Mouse (Mus musculus): Measurements from ENCODE around the gene Prlh. TPM values are rescaled to one million over a fixed set of nuclear protein-coding genes. Genes with fewer than 3 reads are reported as not detected.

The Prlh gene
- polyA plus RNA-seq, 1 experiment from 2014 or later = not detected

DNA sequence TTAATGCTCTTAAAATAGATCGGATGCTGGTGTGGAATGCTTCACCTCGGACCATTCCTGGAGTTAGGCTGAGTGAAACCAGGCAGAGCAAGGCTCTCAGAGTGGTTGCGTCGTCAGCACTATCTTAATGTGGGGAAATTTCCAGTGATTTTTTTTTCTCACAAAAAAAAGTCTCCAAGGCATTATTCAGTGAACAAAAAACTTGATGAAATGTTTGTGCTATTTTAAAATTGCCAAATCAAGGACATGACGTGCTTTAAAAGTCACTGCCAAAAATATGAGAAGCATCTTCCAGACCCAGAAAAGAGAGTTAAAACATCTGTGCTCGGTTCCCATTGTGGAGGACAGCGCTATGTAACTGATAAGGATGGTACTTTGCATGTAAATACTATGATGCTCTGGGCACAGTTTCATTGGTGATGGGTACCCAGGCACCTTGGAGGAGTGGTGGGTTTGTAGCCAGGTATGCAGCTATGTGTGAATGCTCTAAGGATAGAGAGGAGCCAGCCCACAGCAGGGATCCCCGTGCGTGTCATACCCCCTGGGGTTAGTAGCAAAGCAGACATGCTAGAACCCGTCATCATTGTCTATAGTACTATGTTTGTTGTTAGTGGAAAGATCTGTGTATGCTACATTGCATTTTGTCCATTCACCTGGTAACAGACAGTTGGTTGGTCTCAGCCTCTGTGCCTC is 27.9 kb downstream of the Prlh start:
- WGBS = 82% methylated on average over 10 of the region's 10 CpGs

DNA sequence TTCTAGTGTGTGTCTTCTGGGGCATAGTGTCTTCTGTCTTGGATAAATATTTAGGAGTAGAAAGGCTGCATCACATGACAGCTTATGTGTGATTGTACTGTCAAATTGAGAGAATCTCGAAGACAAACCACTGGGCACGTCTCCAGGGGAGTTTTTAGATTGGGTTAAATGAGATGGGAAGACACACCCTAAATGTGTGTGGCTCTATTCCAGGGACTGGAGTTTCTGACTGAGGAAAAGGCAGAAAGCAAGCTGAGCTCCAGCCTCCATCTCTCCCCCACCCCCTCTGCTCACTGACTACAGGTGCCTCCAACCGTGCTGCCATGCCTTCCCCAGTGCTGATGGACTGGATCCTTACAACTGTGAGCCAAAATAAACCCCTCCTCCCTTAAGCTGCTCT is 28.4 kb downstream of the Prlh start:
- WGBS = 83% methylated on average over 3 of the region's 3 CpGs
- Histone ChIP-seq H3K4me1 (replicated peaks; ENCODE audit: control insufficient read depth, insufficient read depth, low read length) (no peaks in the 10 kb centered on the region), H3K9ac (ENCODE audit: low read depth, low read length) (no peak overlapping the region), H3K4me3 (ENCODE audit: low read depth, low read length) (no peak overlapping the region), H3K9me3 (ENCODE audit: control insufficient read depth, low read length) (no peaks in the 10 kb centered on the region), H3K4me2 (replicated peaks; ENCODE audit: low read depth, low read length) (no peak overlapping the region), H3K27ac (ENCODE audit: low read depth, low read length) (no peak overlapping the region), H3K27me3 (ENCODE audit: control insufficient read depth, insufficient read depth, low read length) (no peaks in the 10 kb centered on the region), H3K36me3 (ENCODE audit: control insufficient read depth, insufficient read depth, low read length) (no peaks in the 10 kb centered on the region)
- ATAC-seq (ENCODE audit: low FRiP score) = no peak
- no peak for DNase-seq (ENCODE audit: low spot score)

More for the DNA sequence above, 27.9 kb downstream of the Prlh start:
- H3K9ac ChIP-seq (ENCODE audit: low read depth, low read length) = no peak overlapping the region
- H3K4me1 ChIP-seq (replicated peaks; ENCODE audit: control insufficient read depth, insufficient read depth, low read length) = peaks cover under 1% of the 10 kb centered on the region
- no peaks in the 10 kb centered on the region for H3K27me3 ChIP-seq (ENCODE audit: control insufficient read depth, insufficient read depth, low read length)
- ATAC-seq (ENCODE audit: low FRiP score) (no peak), DNase-seq (ENCODE audit: low spot score) (no peak)
- H3K36me3 ChIP-seq (ENCODE audit: control insufficient read depth, insufficient read depth, low read length) = no peaks in the 10 kb centered on the region
- no peaks in the 10 kb centered on the region for H3K9me3 ChIP-seq (ENCODE audit: control insufficient read depth, low read length)
- H3K27ac ChIP-seq (ENCODE audit: low read depth, low read length) = no peak overlapping the region
- no peak overlapping the region for H3K4me3 ChIP-seq (ENCODE audit: low read depth, low read length)
- no peak overlapping the region for H3K4me2 ChIP-seq (replicated peaks; ENCODE audit: low read depth, low read length)

DNA sequence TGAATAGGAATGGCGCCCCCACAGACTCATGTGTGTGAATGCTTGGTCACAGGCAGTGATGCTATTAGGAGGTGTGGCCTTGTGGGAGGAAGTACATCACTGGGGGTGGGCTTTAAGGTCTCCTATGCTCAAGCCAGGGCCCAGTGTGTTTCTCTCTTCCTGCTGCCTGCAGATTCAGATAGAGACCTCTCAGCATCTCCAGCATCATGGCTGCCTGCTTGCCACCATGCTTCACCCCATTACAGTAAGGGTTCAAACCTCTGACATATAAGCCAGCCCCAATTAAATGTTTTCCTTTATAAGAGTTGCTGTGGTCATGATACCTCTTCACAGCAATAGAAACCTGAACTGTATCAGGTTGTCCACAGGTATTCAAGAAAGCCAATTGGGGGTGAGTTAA is 43.0 kb downstream of the Prlh start:
- H3K27ac ChIP-seq (ENCODE audit: low read depth, low read length) = no peak overlapping the region
- H3K4me2 ChIP-seq (replicated peaks; ENCODE audit: low read depth, low read length) = no peak overlapping the region
- no peak overlapping the region for H3K4me3 ChIP-seq (ENCODE audit: low read depth, low read length)
- H3K9me3 ChIP-seq (ENCODE audit: control insufficient read depth, low read length) = no peaks in the 10 kb centered on the region
- WGBS = 96% methylated on average over 1 of the region's 1 CpGs
- H3K4me1 ChIP-seq (replicated peaks; ENCODE audit: control insufficient read depth, insufficient read depth, low read length) = no peaks in the 10 kb centered on the region; the same call in 1 of the 2 replicates
- no peak overlapping the region for H3K9ac ChIP-seq (ENCODE audit: low read depth, low read length)
- DNase-seq (ENCODE audit: low spot score) (no peak), ATAC-seq (ENCODE audit: low FRiP score) (no peak)
- peaks cover 4% of the 10 kb centered on the region; the same call in 1 of the 2 replicates for H3K27me3 ChIP-seq (ENCODE audit: control insufficient read depth, insufficient read depth, low read length)
- H3K36me3 ChIP-seq (ENCODE audit: control insufficient read depth, insufficient read depth, low read length) = no peaks in the 10 kb centered on the region

DNA sequence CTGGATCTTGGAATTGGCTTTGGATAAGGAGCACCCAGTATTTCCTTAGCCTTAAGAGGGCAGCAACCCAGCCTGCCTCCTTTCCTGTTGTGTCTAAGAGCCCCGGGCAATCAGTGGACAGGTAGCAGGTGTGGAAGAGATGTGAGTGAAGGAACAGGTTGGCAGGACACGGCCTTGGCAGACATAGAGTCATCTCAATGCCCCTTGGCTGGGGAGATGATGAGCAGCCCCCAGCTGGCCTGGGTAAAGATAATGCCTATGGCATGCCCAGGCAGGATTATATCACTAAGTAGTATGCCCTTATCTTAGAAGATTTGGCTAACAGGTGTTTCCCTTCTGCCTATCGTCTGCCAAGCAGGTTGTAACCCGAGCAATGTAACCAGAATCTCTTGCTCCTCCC is 44.2 kb downstream of the Prlh start:
- ATAC-seq (ENCODE audit: low FRiP score) (no peak), DNase-seq (ENCODE audit: low spot score) (no peak)
- no peak overlapping the region for H3K4me2 ChIP-seq (replicated peaks; ENCODE audit: low read depth, low read length)
- H3K4me1 ChIP-seq (replicated peaks; ENCODE audit: control insufficient read depth, insufficient read depth, low read length) = no peaks in the 10 kb centered on the region; the same call in 1 of the 2 replicates
- H3K9ac ChIP-seq (ENCODE audit: low read depth, low read length) = no peak overlapping the region
- no peaks in the 10 kb centered on the region for H3K36me3 ChIP-seq (ENCODE audit: control insufficient read depth, insufficient read depth, low read length)
- no peaks in the 10 kb centered on the region for H3K9me3 ChIP-seq (ENCODE audit: control insufficient read depth, low read length)
- WGBS = 77% methylated on average over 4 of the region's 4 CpGs
- H3K27ac ChIP-seq (ENCODE audit: low read depth, low read length) = no peak overlapping the region
- H3K4me3 ChIP-seq (ENCODE audit: low read depth, low read length) = no peak overlapping the region
- H3K27me3 ChIP-seq (ENCODE audit: control insufficient read depth, insufficient read depth, low read length) = peaks cover 4% of the 10 kb centered on the region; the same call in 1 of the 2 replicates

DNA sequence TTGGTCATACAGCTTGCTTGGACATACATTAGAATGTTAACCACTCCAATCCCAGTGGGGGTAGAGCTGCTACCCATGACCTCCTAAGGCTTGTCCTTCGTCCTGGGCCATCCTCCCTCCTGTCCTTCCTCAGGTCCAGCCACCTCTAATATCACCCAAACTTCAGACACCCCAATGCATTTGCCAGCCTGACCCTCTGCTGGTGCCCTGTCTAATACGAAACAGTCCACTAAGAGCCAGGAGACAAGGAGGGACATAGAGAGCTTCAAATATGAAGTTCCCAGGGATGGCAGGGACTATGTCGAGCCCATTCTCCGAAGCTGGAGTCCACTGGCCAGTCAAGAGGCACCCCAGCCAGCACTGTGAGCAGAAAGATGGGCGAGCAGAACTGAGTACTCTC is 44.7 kb downstream of the Prlh start:
- H3K36me3 ChIP-seq (ENCODE audit: control insufficient read depth, insufficient read depth, low read length) = no peaks in the 10 kb centered on the region
- no peaks in the 10 kb centered on the region for H3K9me3 ChIP-seq (ENCODE audit: control insufficient read depth, low read length)
- no peak overlapping the region for H3K27ac ChIP-seq (ENCODE audit: low read depth, low read length)
- peaks cover 4% of the 10 kb centered on the region; the same call in 1 of the 2 replicates for H3K27me3 ChIP-seq (ENCODE audit: control insufficient read depth, insufficient read depth, low read length)
- H3K4me3 ChIP-seq (ENCODE audit: low read depth, low read length) = no peak overlapping the region
- ATAC-seq (ENCODE audit: low FRiP score) = no peak
- 86% methylated on average over 5 of the region's 5 CpGs for WGBS
- no peak overlapping the region for H3K9ac ChIP-seq (ENCODE audit: low read depth, low read length)
- no peak overlapping the region for H3K4me2 ChIP-seq (replicated peaks; ENCODE audit: low read depth, low read length)
- no peaks in the 10 kb centered on the region; the same call in 1 of the 2 replicates for H3K4me1 ChIP-seq (replicated peaks; ENCODE audit: control insufficient read depth, insufficient read depth, low read length)
- no peak for DNase-seq (ENCODE audit: low spot score)

DNA sequence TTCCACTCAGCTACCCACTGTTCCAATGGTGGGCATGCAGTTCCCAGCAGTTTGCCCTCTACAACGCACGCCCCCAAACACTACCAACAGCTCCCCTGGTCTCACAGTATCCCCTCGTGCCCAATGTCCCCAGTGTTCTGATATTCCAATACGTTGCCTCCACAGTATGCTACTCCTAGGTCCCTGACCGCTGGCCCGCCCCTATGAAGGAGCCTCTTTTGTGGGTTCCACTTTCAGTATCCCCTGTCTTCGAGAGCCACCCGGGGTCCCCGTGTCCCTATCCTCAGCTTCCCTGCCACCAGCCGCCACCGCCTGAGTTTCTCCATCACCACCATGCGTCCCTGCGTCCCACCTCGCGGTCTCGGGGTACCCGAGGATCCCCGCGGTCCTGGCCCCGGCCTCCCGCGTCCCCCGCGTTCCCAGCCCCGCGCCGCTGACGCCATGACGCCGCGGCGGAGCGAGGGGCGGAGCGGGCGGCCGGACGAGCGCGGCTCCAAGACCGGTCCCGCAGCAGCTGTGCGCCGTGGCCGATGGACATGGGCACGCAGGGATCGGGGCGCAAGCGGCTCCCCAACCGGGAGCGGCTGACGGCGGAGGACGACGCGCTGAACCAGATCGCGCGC is 45.5 kb downstream of the Prlh start, which contains the start of gene Lrrfip1:
Lrrfip1 (plus strand) TSS at position 470 of the 623 bp plus-strand sequence.
- Histone ChIP-seq H3K4me1 (replicated peaks; ENCODE audit: control insufficient read depth, insufficient read depth, low read length) (no peaks in the 10 kb centered on the region; the same call in 1 of the 2 replicates), H3K9ac (ENCODE audit: low read depth, low read length) (peak within 1 kb of the TSS; percentile 81), H3K27ac (ENCODE audit: low read depth, low read length) (no peak within 1 kb of the TSS), H3K36me3 (ENCODE audit: control insufficient read depth, insufficient read depth, low read length) (no peaks in the 10 kb centered on the region), H3K4me3 (ENCODE audit: low read depth, low read length) (peak within 1 kb of the TSS; percentile 55), H3K4me2 (replicated peaks; ENCODE audit: low read depth, low read length) (peak within 1 kb of the TSS; percentile 97), H3K27me3 (ENCODE audit: control insufficient read depth, insufficient read depth, low read length) (peaks cover 4% of the 10 kb centered on the region; the same call in 1 of the 2 replicates), H3K9me3 (ENCODE audit: control insufficient read depth, low read length) (no peaks in the 10 kb centered on the region)
- DNase-seq (ENCODE audit: low spot score) (peak; percentile 79), ATAC-seq (ENCODE audit: low FRiP score) (peak; percentile 85)
- 3% methylated on average over 49 of the region's 59 CpGs for WGBS

DNA sequence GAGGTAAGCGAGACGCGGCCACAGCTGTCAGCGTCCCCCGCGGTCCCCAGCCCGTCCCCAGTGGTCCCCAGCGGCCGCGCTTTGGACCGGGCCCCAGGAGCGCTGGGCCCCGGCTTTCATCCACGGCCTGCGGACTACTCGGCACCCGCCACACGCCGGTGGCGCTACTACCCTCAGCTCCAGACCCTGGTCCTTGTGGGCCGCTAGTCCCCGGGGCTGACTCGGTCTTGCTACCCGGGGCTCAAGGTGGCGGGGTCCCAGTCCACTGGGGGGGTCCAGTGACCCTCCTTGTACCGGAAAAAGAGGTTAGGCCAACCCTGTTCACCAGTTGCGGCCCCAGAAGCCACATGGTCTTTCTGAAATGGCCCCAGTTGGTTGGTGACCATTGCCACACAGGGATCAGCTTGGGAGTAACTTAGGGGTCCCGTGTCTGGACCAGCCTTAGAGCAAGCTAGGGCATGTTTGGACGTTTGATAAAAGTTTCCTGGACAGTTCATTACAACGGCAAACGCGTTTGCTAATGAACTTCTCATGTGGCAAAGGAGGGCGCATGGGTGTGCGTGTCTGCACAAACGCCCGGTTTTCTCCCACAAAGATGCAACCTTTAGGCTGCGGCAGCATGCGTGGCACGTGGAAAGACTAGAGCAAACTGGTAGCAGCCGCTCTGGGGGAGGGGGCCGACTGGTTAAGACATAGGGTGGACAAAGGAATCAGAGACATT is 46.1 kb downstream of the Prlh start:
- Histone ChIP-seq H3K4me3 (ENCODE audit: low read depth, low read length) (peak overlapping the region; percentile 55), H3K9me3 (ENCODE audit: control insufficient read depth, low read length) (no peaks in the 10 kb centered on the region), H3K27ac (ENCODE audit: low read depth, low read length) (no peak overlapping the region), H3K9ac (ENCODE audit: low read depth, low read length) (peak overlapping the region; percentile 81), H3K36me3 (ENCODE audit: control insufficient read depth, insufficient read depth, low read length) (no peaks in the 10 kb centered on the region), H3K27me3 (ENCODE audit: control insufficient read depth, insufficient read depth, low read length) (peaks cover 4% of the 10 kb centered on the region; the same call in 1 of the 2 replicates), H3K4me2 (replicated peaks; ENCODE audit: low read depth, low read length) (peak overlapping the region; percentile 97), H3K4me1 (replicated peaks; ENCODE audit: control insufficient read depth, insufficient read depth, low read length) (no peaks in the 10 kb centered on the region; the same call in 1 of the 2 replicates)
- WGBS = 3% methylated on average over 41 of the region's 41 CpGs
- DNase-seq (ENCODE audit: low spot score) = peak; percentile 67
- ATAC-seq (ENCODE audit: low FRiP score) = peak; percentile 76

DNA sequence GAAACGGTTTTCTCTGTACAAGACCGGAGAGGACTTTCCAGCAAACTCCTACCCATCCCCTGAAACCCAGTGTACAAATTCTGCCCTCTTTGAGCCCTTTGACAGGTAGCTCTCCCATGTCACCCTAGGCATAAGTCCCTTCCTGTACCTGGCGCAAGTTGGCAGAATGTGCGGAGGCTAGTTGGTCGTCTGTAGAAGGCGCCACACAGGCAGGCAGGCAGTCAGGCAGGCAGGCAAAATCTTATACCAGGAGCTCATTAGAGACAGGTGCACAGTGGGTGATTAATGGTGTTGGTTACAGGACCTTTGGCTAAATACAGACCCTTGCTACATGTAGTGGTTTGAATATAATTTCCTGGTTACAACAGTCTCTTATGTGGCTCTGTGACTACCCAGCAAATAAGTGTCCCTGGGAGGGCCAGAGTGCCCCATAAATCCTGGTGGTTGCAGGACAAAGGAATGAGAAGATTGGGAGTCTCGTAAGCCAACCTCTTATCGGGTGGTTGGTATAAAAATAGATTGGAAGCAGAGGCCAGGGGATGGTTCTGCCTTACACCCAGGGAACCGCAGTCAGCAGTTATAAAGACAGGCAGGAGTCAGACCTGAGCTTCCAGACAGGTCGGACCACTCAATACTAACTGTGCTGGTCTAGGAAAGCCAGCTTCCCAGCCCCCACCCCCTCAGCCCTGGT is 47.1 kb downstream of the Prlh start:
- Histone ChIP-seq H3K9ac (ENCODE audit: low read depth, low read length) (no peak overlapping the region), H3K27me3 (ENCODE audit: control insufficient read depth, insufficient read depth, low read length) (peaks cover 4% of the 10 kb centered on the region; the same call in 1 of the 2 replicates), H3K4me1 (replicated peaks; ENCODE audit: control insufficient read depth, insufficient read depth, low read length) (no peaks in the 10 kb centered on the region; the same call in 1 of the 2 replicates), H3K4me3 (ENCODE audit: low read depth, low read length) (peak overlapping the region; percentile 55; the same call in 1 of the 2 replicates), H3K36me3 (ENCODE audit: control insufficient read depth, insufficient read depth, low read length) (no peaks in the 10 kb centered on the region), H3K27ac (ENCODE audit: low read depth, low read length) (no peak overlapping the region), H3K9me3 (ENCODE audit: control insufficient read depth, low read length) (no peaks in the 10 kb centered on the region), H3K4me2 (replicated peaks; ENCODE audit: low read depth, low read length) (peak overlapping the region; percentile 97)
- ATAC-seq (ENCODE audit: low FRiP score) = no peak
- 81% methylated on average over 10 of the region's 10 CpGs for WGBS
- peak; percentile 9 for DNase-seq (ENCODE audit: low spot score)
